Mouse (Mus musculus): ENCODE measurements at regions not wholly inside any gene's neighbourhood (a gene's known extent, or its start where the extent isn't known, plus 50 kb on each side); places are given as distances from the start of the nearest gene placed in this dataset.

- TF ChIP-seq CTCF (IDR thresholded peaks at IDR 0.05; ENCODE audit: control insufficient read depth, insufficient read depth, insufficient replicate concordance, low read depth, low read length) (no peak), POLR2A (IDR thresholded peaks at IDR 0.05; ENCODE audit: control insufficient read depth, low read depth, low read length) (no peak)
These were observed 67.9 kb downstream of the Crygs start for GRCm38 (mm10) chr16:22743461-22743860.
